Mouse (Mus musculus) right cerebral cortex, adult 2 months (tissue): Measurements from ENCODE around the gene Sf3a1.

Source experiments
- DNase-seq, 2 experiments: peaks; one replicate each; pipeline ENCODE4 v3.0.0; 2021 to 2022; ENCODE audit warnings: low spot score in 2 of 2

Gene Sf3a1

DNA sequence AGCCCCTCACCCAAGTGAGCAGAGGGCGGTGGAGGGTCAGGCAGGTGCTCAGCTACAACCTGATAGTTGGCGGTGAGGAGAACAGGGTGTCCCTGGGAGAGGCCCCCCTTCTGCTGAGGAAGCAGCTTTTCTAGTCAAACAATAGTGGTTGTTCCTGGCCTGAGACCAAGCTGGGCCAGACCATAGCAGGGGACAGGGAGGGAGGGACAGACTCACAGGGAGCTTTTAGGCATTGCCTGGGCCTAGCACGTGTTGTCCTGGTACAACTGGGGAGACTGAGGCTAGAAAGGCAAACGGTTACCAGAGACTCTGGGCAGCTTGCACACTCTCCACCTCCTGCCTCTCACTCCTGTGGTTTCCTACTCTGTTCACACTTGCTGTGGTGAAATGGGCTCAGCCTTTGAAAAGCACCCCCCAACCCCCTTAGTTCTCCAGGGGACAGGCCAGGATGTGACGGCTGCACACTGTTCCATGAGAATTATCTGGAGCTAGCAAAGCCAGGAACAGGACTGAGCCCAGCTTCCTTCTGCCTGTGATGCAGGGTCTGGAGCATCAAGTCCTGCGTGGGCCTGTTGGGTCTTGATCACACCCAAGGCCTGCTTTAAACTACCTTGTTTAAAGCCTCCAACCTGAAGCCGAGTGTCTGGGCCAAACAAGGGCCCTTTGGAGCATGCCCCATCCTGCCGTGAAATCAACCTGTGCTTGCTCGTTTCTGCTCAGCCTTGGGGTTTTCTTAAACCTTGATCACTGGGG lies 56.3 kb downstream of the Sf3a1 start:
- DNase-seq = no peak

DNA sequence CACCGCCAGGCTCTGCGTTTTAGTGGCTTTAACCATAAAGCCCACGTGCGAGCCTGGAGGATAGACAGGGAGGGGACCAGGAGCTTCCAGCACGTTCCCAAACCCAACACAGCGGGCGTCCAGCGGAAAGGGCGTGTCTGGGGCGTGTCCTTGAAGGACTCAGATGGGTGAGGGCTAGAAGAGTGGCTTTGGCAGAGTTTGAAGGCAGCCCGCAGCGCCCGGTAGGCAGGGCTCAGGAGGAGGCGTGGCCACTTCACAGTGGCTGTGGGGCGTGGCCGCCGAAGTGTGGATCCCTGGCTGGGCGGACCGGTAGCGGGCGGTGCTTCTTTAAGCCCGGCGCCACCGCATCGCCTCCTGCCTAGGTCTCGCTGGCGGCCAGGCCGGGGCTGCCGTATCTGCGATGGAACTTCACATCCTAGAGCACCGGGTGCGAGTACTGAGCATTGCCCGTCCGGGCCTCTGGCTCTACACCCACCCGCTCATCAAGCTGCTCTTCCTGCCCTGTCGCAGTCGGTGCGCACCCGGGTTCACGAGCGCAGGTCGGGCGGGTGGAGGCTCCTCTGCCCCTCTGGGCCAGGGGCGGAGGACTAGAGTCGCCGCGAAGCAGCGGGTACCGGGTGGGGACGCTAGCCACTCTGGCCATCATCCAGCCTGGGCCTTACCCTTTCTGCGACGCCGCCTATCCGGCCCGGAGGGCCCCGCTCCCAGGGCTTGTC lies 57.9 kb downstream of the Sf3a1 start, which contains the start of gene Castor1:
Gene Castor1 (plus strand): TSS at position 312 of the 716 bp plus-strand sequence.
- peak; percentile 52 to 70 for DNase-seq

DNA sequence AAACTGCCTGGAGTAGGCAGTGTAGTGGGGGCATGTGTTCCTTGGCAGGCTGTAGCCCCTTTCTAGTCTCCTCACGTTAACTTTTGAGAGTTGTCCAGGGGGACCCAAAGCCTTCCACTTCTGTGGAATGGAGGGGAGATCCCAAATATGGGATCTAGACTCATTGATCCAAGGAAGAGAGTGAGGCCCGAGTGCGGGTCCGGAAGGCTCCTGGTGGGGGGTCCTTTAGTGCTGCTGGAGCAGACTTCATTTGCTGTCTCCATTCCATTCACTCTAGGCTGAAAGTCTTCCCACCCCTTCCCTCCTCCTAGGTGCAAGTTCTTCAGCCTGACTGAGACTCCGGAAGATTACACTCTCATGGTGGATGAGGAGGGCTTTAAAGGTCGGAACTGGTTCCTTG lies 58.5 kb downstream of the Sf3a1 start:
- no peak for DNase-seq

DNA sequence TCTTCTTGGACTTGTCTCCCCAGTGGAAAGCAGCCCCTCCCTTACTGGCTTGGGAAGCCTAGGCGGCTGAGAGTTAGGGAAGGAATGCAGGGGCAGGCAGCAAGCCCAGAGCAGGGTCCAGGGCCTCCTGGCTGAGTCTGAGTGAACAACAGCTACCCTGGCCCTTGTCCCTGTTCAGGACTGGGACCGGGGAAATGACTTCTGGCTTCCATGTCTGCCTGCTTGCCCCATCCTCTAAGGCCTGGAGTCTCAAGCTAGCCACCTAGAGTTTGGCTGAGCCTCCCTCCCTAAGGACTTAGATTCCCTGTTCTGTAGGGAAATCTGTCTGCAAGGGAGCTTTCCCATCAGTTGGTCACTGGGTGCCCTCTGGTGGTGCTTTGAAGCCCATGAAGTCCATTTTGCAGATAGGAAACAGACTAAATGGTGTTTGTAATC lies 59.2 kb downstream of the Sf3a1 start:
- DNase-seq = peak; percentile 83

DNA sequence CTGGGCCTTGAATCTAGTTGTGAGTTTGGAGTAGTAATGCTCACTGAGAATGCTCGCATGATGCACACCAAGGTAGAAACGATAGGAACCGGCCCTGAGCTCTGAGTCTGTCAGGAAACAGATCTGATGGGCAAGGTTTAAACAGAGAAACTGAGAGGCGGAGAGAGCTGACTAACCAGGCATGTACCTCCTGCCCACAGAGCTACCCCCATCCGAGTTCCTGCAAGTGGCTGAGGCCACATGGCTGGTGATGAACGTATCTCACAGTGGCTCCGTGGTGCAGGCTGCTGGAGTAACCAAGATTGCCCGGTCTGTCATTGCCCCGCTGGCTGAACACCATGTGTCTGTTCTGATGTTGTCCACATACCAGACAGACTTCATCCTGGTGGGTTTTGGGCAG lies 59.8 kb downstream of the Sf3a1 start:
- DNase-seq = peak; percentile 16 to 25

DNA sequence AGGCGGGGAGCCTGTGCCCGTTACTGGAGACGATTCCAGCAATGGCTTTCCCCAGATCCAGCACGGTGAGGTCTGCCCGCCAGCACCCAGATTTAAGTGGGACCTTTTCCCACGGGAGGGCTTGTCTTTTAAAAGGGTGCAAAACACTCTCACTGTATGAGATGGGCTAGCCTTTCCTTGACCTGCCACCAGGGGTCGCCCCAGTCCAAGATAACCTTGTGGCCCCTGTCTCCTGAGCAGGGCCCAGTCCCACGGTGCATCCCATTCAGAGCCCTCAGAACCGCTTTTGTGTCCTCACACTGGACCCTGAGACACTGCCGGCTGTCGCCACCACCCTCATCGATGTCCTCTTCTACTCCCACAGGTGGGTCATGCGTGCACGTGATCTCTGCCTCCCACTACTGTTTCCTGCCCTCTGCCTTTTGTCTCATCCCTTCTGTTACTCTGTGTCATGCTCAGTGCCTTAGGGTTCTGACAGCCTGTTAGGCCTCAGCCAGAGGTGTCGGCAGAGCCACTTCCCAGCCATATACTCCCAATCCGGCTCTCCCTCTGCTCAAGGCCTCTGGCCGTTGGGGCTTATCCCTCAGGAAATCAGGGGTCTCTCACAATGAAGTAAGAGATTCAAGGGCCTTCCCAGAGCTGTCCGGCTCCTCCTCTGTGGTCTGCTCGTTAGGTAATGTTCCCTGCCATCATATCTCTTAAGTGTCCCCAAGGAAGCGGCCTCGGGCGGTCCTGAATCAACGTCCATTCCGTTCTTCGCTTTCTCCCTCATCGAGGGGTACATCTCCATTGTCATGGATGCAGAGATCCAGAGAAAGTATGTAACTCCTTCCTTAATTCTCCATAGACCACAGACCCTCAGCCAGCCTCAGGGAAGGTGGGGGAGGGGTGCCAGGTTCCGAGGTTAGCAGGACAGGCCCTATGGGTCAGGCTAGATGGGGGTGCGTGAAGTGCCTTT lies 60.6 kb downstream of the Sf3a1 start:
- peak; percentile 61 to 64 for DNase-seq

DNA sequence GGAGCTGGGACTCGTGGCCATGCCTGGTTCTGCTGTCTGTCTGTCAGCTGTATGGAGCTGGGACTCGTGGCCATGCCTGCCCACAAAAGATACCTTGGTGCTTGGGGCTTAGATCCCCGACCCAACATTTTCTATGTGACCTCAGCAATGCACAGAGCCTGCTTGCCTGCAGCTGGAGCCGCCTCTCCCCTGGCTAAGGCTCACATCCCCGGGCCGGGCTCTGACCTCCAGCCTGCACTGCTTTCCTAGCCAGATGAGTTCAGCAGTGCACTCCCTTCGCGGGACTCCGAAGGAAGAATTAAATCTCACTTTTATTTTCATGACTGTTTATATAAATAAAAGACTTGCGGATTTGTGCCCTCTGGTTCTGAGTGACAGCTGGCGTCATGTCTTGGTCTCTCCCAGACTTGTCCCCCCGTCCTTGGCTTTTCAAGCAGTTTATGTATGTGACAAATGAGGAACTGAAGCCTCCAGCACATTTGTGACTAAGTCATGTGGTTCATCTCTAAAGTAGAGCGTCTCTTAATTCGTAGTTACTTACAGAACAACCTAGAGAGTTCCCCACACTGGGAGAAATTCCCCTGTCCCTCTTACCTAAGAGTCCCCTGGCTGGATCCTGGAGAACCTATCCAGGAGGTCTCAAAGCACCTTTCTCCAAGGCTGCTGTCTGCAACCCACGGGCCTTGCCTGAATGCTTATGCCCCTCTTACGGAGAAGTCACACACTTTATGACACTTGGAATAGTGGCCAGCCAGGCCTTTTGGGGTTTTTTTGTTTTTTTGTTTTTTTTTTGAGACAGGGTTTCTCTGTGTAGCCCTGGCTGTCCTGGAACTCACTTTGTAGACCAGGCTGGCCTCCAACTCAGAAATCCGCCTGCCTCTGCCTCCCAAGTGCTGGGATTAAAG lies 62.1 kb downstream of the Sf3a1 start:
- no peak for DNase-seq

DNA sequence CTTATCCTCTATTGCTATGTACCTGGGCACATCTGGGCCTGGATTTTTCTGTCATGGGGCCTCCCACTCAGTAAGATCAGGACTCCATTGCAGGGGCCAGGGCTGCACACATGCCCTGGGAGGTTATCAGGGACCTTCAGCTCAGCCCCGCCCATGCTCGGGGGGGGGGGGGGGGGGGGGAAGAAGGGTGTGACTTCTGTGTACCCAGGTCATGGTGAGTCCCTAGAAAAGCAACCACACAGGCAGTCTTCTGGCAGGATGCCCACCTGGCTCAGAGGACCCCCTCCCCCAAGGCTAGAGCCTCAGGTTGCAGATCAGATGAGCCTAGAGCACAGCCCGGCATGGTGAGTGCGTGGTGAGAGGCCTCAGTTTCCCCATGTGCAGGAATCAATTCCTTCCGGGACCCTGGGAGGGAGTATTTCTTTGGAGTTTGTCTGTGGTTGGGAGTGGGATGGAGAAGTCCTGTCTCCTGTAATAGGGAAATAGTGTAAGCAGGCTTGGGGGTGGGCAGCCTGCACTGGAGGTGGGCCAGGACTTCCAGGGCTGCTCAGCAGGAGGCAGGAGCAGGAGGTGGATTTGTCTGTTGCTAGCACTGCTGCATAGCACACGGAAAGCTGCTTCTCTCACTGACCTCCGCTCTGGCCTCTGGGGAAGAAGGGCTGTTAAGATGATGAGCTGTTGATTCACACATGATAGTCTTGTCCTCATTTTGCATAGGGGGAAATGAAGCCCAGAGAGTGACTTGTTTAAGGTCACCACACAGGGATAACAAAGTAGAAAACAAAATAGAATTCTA lies 63.4 kb downstream of the Sf3a1 start:
- DNase-seq = no peak

DNA sequence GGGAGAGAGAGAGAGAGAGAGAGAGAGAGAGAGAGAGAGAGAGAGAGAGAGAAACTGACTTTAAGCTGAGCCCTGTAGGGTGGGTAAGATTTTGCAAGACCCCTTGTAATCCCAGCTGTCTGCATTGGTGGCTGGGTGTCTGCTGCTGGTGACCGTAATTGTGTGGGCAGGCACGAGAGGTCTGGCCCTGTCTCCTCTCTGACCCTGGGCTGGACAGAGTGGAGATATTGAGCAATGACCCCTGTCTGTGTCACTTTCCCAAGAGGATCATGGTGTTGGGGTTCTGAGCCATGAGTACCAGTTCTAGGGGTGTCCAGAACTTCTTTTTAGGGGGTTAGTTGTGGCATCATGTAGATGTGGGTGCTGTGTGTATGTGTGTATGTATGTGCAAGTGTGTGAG lies 64.1 kb downstream of the Sf3a1 start:
- DNase-seq = no peak

DNA sequence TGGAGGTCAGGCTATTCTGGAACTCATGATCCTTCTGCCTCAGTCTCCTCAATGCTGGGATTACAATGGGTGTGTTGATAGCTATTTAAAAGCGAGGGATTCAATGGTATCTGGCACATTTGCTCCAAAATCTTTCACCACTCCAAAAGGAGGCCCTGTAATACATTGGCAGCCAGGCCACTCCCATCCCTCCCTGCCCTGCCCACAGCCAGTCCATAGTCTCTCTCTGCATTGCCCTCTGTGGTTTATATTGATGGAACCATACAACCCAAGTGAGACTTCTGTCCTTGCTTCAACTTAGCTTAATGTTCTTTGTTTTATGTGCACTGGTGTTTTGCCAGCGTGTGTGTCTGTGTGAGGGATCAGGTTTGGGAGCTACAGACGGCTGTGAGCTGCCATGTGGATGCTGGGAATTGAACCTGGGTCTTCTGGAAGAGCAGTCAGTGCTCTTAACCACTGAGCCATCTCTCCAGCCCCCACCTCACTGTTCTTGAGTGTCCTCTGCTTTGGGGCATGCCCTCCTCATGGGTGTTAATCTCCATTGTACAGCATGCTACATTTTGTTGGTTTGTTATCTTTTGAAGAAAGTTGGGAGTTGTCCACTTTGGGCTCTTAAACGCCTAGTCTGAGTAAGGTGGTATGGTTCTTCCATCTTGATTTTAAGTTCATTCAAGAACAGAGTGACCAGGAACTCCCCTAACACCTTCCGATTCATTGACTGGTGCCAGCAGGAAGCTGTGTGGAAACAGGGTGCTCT lies 66.6 kb downstream of the Sf3a1 start:
- DNase-seq = no peak

DNA sequence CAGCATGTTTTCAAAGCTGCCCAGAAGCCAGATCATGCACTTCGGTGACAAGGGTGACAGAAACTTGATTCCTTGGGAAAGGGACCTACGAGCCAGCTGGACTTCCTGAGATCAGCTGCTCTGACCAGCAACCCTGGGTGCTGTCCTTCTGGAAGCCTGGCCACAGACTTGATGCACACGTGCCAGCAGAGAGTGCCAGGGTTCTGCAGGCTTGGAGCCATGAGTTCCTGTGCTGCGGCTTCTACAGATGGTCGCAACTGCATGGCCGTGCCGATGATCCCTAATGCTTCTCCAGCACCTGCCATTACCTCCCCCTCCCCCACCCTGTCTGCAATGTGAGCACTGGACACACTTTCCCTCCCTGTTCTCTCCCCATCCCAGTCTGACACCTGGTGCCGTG lies 68.3 kb downstream of the Sf3a1 start:
- DNase-seq = no peak

DNA sequence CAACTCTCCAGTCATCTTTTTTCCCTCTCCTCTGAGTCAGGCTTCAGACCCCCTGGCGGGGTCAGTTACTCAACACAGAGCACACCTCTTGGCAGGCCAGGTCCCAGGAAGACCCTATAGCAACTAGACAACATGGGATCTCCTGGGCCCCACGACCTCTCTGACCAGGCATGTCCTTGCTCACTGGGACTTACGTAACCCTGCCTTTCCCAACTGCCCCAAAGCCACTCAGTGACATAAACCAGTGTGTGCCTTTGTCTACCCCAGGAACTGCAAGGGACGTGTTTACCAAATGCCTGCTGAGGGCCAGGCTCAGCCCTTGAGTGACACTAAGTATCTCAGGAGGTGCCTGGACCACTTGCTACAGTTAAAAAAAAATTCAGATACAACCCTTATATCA lies 69.7 kb downstream of the Sf3a1 start:
- no peak for DNase-seq

DNA sequence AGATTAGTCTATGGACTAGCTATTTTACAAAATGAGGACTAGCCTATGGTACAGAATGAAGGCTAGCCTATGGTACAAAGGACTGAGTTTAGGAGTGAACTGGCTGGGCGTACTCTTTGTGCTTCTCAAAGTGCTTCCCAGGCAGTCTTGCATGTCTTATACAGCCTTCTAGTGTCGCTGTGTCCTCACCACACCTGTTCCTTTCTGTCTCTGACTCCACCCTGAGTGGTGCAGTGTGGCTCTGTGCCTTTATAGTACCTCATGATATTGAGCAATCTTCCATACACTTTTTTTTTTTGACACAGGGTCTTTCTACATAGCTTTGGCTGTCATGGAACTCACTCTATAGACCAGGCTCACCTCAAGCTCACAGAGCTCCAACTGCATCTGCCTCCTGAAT lies 71.3 kb downstream of the Sf3a1 start:
- DNase-seq = no peak
